Mouse (Mus musculus): ENCODE data around the gene Lrrc39. TPM values are rescaled to one million over a fixed set of nuclear protein-coding genes. Genes with fewer than 3 reads are reported as not detected.
A peak's percentile ranks its signal among the peaks of the same experiment; 100 is the strongest.
"Not testable (repeated sequence)": the region's sequence is repeated elsewhere in the genome, so short reads cannot be mapped to it uniquely, and the experiment has no call there.

Gene Lrrc39
- polyA plus RNA-seq, 1 experiment: 0.01 TPM

DNA sequence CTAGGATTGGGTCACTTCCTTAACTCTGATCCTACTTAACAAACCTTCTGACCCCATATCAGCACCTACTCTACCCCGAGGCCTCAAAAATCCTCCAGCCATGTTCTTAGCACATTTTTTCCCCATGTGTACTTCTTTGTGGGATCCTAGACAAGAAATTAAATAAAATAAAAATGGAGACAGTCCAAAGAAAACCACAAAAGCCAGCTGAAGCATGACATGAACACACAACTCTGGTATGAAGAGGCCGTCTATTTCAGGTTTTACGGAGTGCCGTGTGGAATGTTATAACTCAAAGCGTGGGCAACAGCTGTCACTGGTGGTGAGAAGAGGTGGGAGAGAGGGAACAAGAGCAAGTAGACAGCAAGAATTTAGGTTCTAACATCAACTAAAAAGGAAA is 11.4 kb upstream of the Lrrc39 start:
- Histone ChIP-seq H3K36me3 (ENCODE audit: control insufficient read depth) (peaks cover 5% of the 10 kb centered on the region), H3K4me3 (replicated peaks) (no peak overlapping the region), H3K27me3 (ENCODE audit: control insufficient read depth) (no peaks in the 10 kb centered on the region), H3K9me3 (ENCODE audit: control insufficient read depth, low read length) (peaks cover 2% of the 10 kb centered on the region; the same call in 1 of the 2 replicates), H3K4me1 (ENCODE audit: control insufficient read depth) (no peaks in the 10 kb centered on the region)
- TF ChIP-seq TAL1 (IDR thresholded peaks at IDR 0.05; ENCODE audit: low read length) (no peak), GATA1 (IDR thresholded peaks at IDR 0.05; ENCODE audit: low read length) (no peak)

DNA sequence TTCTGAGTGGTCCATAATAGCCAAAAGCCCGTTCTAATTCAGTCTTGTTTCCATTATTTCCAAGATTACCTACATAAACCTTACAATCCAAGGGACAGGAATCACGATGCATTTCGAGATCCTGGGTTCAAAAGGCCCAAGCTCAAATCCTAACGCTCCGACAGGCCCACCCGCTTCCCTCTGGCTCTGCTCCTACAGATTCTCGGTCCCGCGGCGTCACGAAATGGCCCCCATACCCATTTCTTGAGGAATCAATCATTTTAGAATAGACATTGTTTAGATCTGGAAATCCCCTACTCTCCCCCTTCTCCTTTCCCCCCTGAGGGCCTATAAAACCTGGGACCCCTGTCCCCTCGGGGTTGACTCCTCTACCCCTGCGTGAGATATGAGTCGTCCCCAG is 1.5 kb upstream of the Lrrc39 start:
- not testable (repeated sequence) for H3K4me3 ChIP-seq (replicated peaks); H3K9me3 ChIP-seq (ENCODE audit: control insufficient read depth, low read length); H3K27me3 ChIP-seq (ENCODE audit: control insufficient read depth)
- Histone ChIP-seq H3K36me3 (ENCODE audit: control insufficient read depth) (peaks cover 12% of the 10 kb centered on the region), H3K4me1 (ENCODE audit: control insufficient read depth) (peaks cover 29% of the 10 kb centered on the region)

DNA sequence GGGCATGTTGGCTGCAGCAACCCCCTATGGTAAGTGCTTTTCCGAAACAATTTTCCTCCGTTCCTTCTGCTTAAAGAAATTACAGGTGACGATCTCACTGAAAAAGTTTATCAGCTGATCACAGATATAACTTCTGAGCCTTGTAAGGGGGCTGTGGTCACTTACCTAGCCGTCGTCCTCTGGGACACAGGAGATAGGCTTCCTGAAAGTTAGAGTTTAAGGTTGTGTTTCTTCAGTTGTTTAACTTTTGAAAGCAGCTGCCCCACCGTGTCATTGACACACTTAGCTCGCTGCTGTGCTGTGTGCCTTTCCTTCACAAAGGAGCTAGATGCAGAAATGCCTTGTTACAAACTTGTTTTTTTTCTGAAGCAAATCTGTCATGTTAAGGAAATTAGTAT is 321 bp downstream of the Lrrc39 start:
- Histone ChIP-seq H3K4me3 (replicated peaks) (peak overlapping the region; percentile 66), H3K4me1 (ENCODE audit: control insufficient read depth) (peaks cover 29% of the 10 kb centered on the region), H3K9me3 (ENCODE audit: control insufficient read depth, low read length) (peaks cover 13% of the 10 kb centered on the region), H3K36me3 (ENCODE audit: control insufficient read depth) (peaks cover 19% of the 10 kb centered on the region), H3K27me3 (ENCODE audit: control insufficient read depth) (no peaks in the 10 kb centered on the region)
- no peak for TF ChIP-seq GATA1 (IDR thresholded peaks at IDR 0.05; ENCODE audit: low read length)
- TF ChIP-seq TAL1 (IDR thresholded peaks at IDR 0.05; ENCODE audit: low read length): no peak

GRCm38 (mm10) chr3:116570628-116571027 is 7.9 kb downstream of the Lrrc39 start:
- no peak for TF ChIP-seq TAL1 (IDR thresholded peaks at IDR 0.05; ENCODE audit: low read length)
- no peak for TF ChIP-seq GATA1 (IDR thresholded peaks at IDR 0.05; ENCODE audit: low read length)
- peaks cover 12% of the 10 kb centered on the region for H3K9me3 ChIP-seq (ENCODE audit: control insufficient read depth, low read length)
- no peak overlapping the region for H3K4me3 ChIP-seq (replicated peaks)
- H3K4me1 ChIP-seq (ENCODE audit: control insufficient read depth): no peaks in the 10 kb centered on the region
- peaks cover 2% of the 10 kb centered on the region; the same call in 1 of the 2 replicates for H3K27me3 ChIP-seq (ENCODE audit: control insufficient read depth)
- peaks cover 21% of the 10 kb centered on the region for H3K36me3 ChIP-seq (ENCODE audit: control insufficient read depth)

GRCm38 (mm10) chr3:116577286-116577685 is 14.5 kb downstream of the Lrrc39 start:
- Histone ChIP-seq H3K9me3 (ENCODE audit: control insufficient read depth, low read length) (no peaks in the 10 kb centered on the region), H3K4me1 (ENCODE audit: control insufficient read depth) (no peaks in the 10 kb centered on the region), H3K36me3 (ENCODE audit: control insufficient read depth) (peaks cover 33% of the 10 kb centered on the region), H3K4me3 (replicated peaks) (no peak overlapping the region), H3K27me3 (ENCODE audit: control insufficient read depth) (no peaks in the 10 kb centered on the region)
- no peak for TF ChIP-seq GATA1 (IDR thresholded peaks at IDR 0.05; ENCODE audit: low read length)
- no peak for TF ChIP-seq TAL1 (IDR thresholded peaks at IDR 0.05; ENCODE audit: low read length)

- TF ChIP-seq GATA1 (IDR thresholded peaks at IDR 0.05; ENCODE audit: low read length): no peak
- TF ChIP-seq TAL1 (IDR thresholded peaks at IDR 0.05; ENCODE audit: low read length): no peak
- Histone ChIP-seq H3K9me3 (ENCODE audit: control insufficient read depth, low read length) (no peaks in the 10 kb centered on the region), H3K36me3 (ENCODE audit: control insufficient read depth) (peaks cover 71% of the 10 kb centered on the region), H3K27me3 (ENCODE audit: control insufficient read depth) (no peaks in the 10 kb centered on the region), H3K4me1 (ENCODE audit: control insufficient read depth) (no peaks in the 10 kb centered on the region), H3K4me3 (replicated peaks) (no peak overlapping the region)
These were observed 19.4 kb downstream of the Lrrc39 start for GRCm38 (mm10) chr3:116582201-116582600.

GRCm38 (mm10) chr3:116594076-116594727 is 31.4 kb downstream of the Lrrc39 start:
- no peaks in the 10 kb centered on the region for H3K9me3 ChIP-seq (ENCODE audit: control insufficient read depth, low read length)
- TF ChIP-seq GATA1 (IDR thresholded peaks at IDR 0.05; ENCODE audit: low read length) (no peak), TAL1 (IDR thresholded peaks at IDR 0.05; ENCODE audit: low read length) (no peak)
- H3K4me1 ChIP-seq (ENCODE audit: control insufficient read depth): peaks cover 35% of the 10 kb centered on the region
- peak overlapping the region; percentile 74 for H3K4me3 ChIP-seq (replicated peaks)
- no peaks in the 10 kb centered on the region for H3K27me3 ChIP-seq (ENCODE audit: control insufficient read depth)
- peaks cover 47% of the 10 kb centered on the region for H3K36me3 ChIP-seq (ENCODE audit: control insufficient read depth)

DNA sequence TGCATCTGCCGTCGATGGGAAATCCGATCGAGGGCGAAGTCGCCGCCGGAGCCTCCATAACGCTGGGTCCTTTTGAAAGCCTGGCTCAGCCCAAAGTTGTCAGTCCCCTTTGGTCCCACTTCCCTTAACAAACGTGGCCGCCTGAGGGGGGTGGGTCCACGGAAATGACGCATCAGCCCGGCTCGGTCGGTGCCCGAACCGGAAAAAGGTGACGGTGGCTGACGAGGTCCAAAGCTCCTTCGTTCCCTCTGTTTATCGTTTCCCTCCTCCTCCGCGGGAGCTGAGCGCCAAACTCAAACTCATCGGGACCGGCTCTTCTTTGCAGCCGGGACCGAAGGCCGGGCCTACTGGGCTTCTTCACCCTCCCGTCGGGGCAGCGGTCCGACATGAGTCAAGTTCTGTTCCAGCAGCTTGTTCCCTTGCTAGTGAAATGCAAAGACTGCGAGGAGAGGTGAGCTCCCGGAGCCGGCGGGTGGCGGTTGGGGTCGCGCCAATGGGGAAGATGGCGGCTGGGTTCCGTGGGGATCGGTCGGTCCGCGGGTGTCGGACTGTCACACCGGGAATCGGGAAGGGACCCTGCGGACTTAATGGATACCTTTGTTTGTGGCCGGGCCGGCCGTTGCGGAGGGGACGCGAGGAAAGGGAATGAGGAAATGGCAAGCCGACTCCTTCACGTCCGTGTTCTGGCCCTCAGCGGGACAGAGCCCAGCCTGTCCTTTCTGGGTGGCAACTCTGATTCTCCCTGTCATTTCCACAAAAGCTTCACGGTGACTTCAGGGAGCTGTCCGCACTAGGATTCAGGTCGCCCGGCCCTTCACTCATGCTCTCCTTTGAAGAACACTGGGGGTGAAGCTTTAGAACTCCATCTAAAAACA is 32.2 kb downstream of the Lrrc39 start, which contains the start of gene Sass6:
Gene Sass6, plus strand, starts transcription at position 255 of the 875 bp plus-strand sequence.
- Histone ChIP-seq H3K9me3 (ENCODE audit: control insufficient read depth, low read length) (no peaks in the 10 kb centered on the region), H3K27me3 (ENCODE audit: control insufficient read depth) (no peaks in the 10 kb centered on the region), H3K36me3 (ENCODE audit: control insufficient read depth) (peaks cover 44% of the 10 kb centered on the region), H3K4me1 (ENCODE audit: control insufficient read depth) (peaks cover 35% of the 10 kb centered on the region), H3K4me3 (replicated peaks) (peak within 1 kb of the TSS; percentile 74)
- TF ChIP-seq GATA1 (IDR thresholded peaks at IDR 0.05; ENCODE audit: low read length): no peak
- TF ChIP-seq TAL1 (IDR thresholded peaks at IDR 0.05; ENCODE audit: low read length): no peak

GRCm38 (mm10) chr3:116595603-116595991 is 32.8 kb downstream of the Lrrc39 start:
- Histone ChIP-seq H3K27me3 (ENCODE audit: control insufficient read depth) (no peaks in the 10 kb centered on the region), H3K4me1 (ENCODE audit: control insufficient read depth) (peaks cover 35% of the 10 kb centered on the region), H3K4me3 (replicated peaks) (peak overlapping the region; percentile 74), H3K36me3 (ENCODE audit: control insufficient read depth) (peaks cover 40% of the 10 kb centered on the region), H3K9me3 (ENCODE audit: control insufficient read depth, low read length) (no peaks in the 10 kb centered on the region)
- no peak for TF ChIP-seq TAL1 (IDR thresholded peaks at IDR 0.05; ENCODE audit: low read length)
- no peak for TF ChIP-seq GATA1 (IDR thresholded peaks at IDR 0.05; ENCODE audit: low read length)
